Mouse (Mus musculus): ENCODE results near the gene Col27a1.

Col27a1 gene

GRCm38 (mm10) chr4:63368577-63368976, 154.8 kb downstream of the Col27a1 start:
- in situ Hi-C loops (cut with MboI, MseI): loop anchor here (5.0 kb wide), 1 partner anchor 39 kb away; no protein-coding TSS in a partner anchor

DNA sequence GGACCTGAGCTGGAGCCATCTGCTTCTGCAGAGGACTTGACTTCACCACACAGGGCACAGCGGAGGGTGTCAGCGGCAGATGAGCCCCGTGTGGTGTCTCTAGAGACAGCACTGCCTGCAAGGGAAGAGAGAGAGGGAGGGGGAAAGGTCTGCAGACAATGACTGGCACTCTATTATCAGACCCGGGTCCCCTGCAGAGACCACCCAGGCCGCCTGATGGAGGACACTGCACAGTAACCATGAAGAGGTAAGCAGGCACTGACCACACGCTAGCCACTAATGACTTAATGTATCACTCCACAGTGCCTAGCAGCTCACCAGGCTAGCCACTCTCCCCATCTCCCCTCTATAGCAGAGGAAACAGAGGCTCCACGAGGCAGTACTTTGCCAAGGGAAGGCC, 157.1 kb downstream of the Col27a1 start:
- in situ Hi-C loops (cut with MboI, MseI): no loop called here

- in situ Hi-C loops (cut with MboI, MseI): no loop called here
These were observed 158.1 kb downstream of the Col27a1 start for GRCm38 (mm10) chr4:63371890-63372289.

DNA sequence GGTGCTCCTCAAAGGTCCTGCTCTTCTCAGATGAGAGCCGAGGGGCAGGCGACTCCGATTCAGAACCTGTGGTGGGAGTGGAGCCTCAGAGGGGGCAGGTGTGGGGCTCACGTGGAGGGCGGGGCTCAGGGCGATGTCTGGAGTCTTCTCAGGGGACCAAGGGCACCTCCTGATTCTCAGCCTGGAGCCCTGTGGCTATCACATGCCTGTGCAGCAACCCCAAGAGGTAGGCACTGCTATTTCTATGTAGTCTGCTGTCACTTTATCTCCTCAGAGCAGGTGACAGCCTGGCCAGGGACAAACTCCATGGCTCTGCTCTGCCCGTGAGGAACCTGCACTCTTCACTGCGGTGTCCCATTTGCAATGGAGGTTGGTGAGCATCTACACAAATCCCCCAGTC, 159.6 kb downstream of the Col27a1 start:
- in situ Hi-C loops (cut with MboI, MseI): no loop called here

GRCm38 (mm10) chr4:63374331-63374730, 160.5 kb downstream of the Col27a1 start:
- in situ Hi-C loops (cut with MboI, MseI): no loop called here

DNA sequence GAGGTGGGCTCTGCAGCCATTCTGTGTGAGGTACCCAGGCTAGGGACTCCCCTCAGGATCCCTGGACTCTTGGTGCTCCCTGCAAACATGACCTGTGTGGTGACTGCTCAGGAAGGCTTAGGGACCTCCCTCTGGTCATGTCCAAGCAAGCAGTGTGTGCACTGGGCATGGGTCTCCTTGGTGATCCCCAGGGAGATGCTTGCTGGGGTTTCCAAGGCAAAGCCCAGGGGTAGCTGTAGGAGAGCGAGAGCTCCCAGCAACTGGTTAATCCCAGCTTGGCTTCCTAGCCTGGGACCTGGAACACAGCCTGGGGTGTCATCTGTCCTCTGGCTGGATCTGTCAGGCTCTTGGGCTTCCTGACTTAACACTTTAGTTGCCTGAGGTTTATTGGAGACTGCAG, 161.6 kb downstream of the Col27a1 start:
- in situ Hi-C loops (cut with MboI, MseI): no loop called here

GRCm38 (mm10) chr4:63377483-63377882, 163.7 kb downstream of the Col27a1 start:
- in situ Hi-C loops (cut with MboI, MseI): no loop called here

- in situ Hi-C loops (cut with MboI, MseI): no loop called here
These were observed 169.0 kb downstream of the Col27a1 start for GRCm38 (mm10) chr4:63382676-63383369.

DNA sequence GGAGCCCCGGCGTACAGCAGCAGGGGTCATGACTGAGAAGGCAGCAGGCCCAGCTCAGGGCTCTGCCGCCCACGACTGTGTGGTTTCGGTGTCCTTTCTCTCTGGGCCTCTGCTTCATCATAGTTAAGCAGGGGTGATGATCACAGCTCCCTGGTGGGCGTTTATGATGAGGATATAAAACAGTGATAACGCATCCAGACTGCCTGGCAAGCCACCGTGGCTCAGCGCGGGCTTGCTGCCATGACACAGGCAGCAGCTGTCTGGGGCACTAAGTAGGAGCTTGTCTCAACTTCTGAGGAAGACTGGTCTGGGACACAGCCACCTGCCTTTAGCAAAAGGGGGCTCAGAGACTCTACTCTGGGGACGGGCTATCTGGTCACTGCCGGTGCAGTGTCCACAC, 169.7 kb downstream of the Col27a1 start:
- in situ Hi-C loops (cut with MboI, MseI): no loop called here

DNA sequence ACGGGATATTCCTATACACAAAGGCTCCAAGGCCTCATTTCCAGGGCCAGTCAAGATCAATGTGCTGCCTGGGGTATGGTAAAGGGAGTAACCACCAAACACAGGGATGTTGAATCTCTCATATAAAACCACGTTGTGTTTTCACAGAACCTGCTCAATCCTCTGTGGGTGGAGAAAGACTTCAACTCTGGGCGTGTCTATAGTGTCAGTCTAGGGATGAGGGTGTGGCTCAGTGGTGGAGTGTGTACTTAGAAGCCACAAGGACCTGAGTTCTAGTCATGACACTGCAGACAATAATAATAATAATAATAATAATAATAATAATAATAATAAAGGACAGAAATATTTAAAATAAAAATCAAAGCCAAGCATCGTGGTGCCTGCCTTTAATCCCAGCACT, 170.5 kb downstream of the Col27a1 start:
- in situ Hi-C loops (cut with MboI, MseI): no loop called here

Measured in T-helper 2 cell (primary cell).